Mouse (Mus musculus) kidney, postnatal 0 days (tissue): ENCODE measurements around the gene Dqx1. TPM values are rescaled to one million over a fixed set of nuclear protein-coding genes. Genes with fewer than 3 reads are reported as not detected.

Source experiments
- ATAC-seq: fragments of 200-750 bp; cut with Nextera tagmentation; replicated peaks from 2 replicates; pipeline ENCODE4 v1.8.0; 2017; ENCODE audit warnings: low read depth, moderate number of reproducible peaks, moderate TSS enrichment, moderate library complexity; ENCODE audit not compliant: low FRiP score
- DNase-seq: peaks from one replicate; pipeline ENCODE4 v3.0.0-alpha.2; 2016; ENCODE audit warnings: low spot score
- H3K27ac ChIP-seq: fragments of 300-500 bp; sonication (generic); 2 replicates; pipeline ENCODE4 v1.5.1; 2014; ENCODE audit warnings: mild to moderate bottlenecking
- H3K27me3 ChIP-seq: fragments of 300-500 bp; sonication (generic); 2 replicates; pipeline ENCODE4 v1.6.1; 2014; ENCODE audit warnings: low read length, mixed read lengths; ENCODE audit not compliant: insufficient read depth
- H3K36me3 ChIP-seq: fragments of 300-500 bp; sonication (generic); 2 replicates; pipeline ENCODE4 v1.6.1; 2014; ENCODE audit warnings: low read length, mixed read lengths; ENCODE audit not compliant: insufficient read depth
- H3K4me1 ChIP-seq: fragments of 300-500 bp; sonication (generic); replicated peaks from 2 replicates; pipeline ENCODE4 v1.6.1; 2014; ENCODE audit warnings: antibody characterized with exemption, low read length, mixed read lengths; ENCODE audit not compliant: insufficient read depth
- H3K4me2 ChIP-seq: fragments of 300-500 bp; sonication (generic); 2 replicates; pipeline ENCODE4 v1.6.1; 2014; ENCODE audit warnings: mild to moderate bottlenecking, low read length, moderate library complexity, mixed read lengths
- H3K4me3 ChIP-seq: fragments of 300-500 bp; sonication (generic); replicated peaks from 2 replicates; pipeline ENCODE4 v1.5.1; 2014; ENCODE audit warnings: low read depth, low read length
- H3K9ac ChIP-seq: fragments of 300-500 bp; sonication (generic); 2 replicates; pipeline ENCODE4 v1.6.1; 2014; ENCODE audit warnings: low read depth, low read length
- H3K9me3 ChIP-seq: fragments of 300-500 bp; sonication (generic); replicated peaks from 2 replicates; pipeline ENCODE4 v1.6.1; 2016; ENCODE audit warnings: low read length, inconsistent platforms, mixed read lengths
- CTCF ChIP-seq: IDR thresholded peaks from 2 replicates; pipeline ENCODE4 v1.5.1; 2016; ENCODE audit warnings: antibody characterized with exemption, low read depth, mild to moderate bottlenecking, moderate library complexity
- WGBS: fragments of 180-500 bp; shearing (Covaris S2); extraction: QIAGEN DNeasy Blood & Tissue Kit; methylation state at CpG from one replicate; pipeline ENCODE4 v1.1.7; 2014; 5-methylcytosine and 5-hydroxymethylcytosine counted together
- polyA plus RNA-seq: library from polyadenylated mRNA; unstranded; fragments of >200 nt; fragmentation: Nextera tagmentation; extraction: Ambion mirVana; gene quantifications from 2 replicates; pipeline ENCODE4 v1.2.1, GENCODE M21; 2015

Dqx1 gene
- polyA plus RNA-seq, 1 experiment from 2014 or later = 7.0 TPM

DNA sequence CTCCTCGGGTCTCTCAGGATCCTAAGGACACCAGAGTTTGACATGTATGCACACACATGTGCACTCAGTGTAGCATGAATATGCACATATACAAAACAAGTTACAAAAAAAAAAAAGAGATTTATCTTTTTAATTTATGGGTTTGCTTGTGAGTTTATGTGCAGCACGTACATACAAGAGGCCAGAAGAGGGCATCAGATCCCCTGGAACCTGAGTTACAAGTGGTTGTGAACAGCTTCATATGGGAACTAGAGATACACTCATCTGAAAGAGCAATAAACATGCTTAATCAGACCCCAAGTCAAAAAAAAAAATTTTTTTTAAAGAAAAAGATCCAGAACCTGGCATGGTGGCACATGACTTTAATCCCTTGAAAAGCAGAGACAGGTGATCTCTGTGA lies 17.3 kb downstream of the Dqx1 start:
- no peak overlapping the region for H3K4me2 ChIP-seq
- H3K4me3 ChIP-seq = no peak overlapping the region
- no peaks in the 10 kb centered on the region for H3K9me3 ChIP-seq
- ATAC-seq (no peak), DNase-seq (peak; percentile 40)
- no peaks in the 10 kb centered on the region for H3K36me3 ChIP-seq
- no peak overlapping the region for H3K27ac ChIP-seq
- peak; percentile 65 for TF ChIP-seq CTCF
- peaks cover 4% of the 10 kb centered on the region; the same call in 1 of the 2 replicates for H3K4me1 ChIP-seq
- no peak overlapping the region for H3K9ac ChIP-seq
- WGBS = 18% methylated on average over 2 of the region's 2 CpGs
- H3K27me3 ChIP-seq = peaks cover 37% of the 10 kb centered on the region

DNA sequence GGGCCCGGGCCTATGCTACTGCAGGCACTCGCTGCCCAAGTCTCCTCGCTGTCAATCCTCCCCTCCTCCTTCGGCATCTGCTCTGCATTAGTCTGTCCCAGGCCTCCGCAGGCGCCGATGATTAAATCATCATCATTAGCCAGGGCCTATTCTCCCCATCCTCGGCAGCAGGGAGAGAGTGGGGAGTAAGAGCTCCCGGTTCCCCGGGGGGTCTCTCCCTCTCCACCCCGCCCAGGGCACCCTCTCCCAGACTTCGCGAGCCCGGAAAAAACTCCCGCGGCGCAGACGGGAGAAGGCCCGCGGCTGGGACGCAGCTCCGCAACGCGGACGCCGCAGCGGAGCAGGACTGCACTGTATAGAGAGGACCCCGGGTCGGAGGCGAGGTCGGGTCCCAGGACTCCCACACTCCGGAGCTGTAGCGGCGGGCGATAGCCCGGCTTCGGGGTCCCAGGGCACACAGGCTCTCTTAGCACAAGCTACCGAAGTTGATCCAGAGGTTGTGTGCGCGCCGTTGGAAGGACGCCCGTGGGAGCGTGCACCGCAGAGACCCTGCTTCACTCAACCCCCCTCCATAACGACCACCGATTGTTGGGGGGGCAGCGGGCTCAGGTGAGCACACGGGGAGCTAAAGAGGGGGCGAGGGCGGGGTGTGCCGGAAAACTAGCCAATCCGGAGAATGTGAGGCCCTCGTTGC lies 20.1 kb downstream of the Dqx1 start, which contains the start of gene Pcgf1:
Gene Pcgf1 (plus strand): TSS at position 240 of the 694 bp plus-strand sequence.
- Histone ChIP-seq H3K27ac (peak within 1 kb of the TSS; percentile 87), H3K4me1 (0 out of 2 replicates have a peak, but pooled peaks cover 4% of the 10 kb centered on the region), H3K4me3 (peak within 1 kb of the TSS; percentile 66), H3K9me3 (no peaks in the 10 kb centered on the region), H3K9ac (peak within 1 kb of the TSS; percentile 76), H3K27me3 (peaks cover 13% of the 10 kb centered on the region; the same call in 1 of the 2 replicates), H3K36me3 (peaks cover 4% of the 10 kb centered on the region; the same call in 1 of the 2 replicates), H3K4me2 (peak within 1 kb of the TSS; percentile 98)
- TF ChIP-seq CTCF = no peak
- ATAC-seq (peak; percentile 53), DNase-seq (peak; percentile 39)
- WGBS = under 1% methylated on average over 54 of the region's 54 CpGs

DNA sequence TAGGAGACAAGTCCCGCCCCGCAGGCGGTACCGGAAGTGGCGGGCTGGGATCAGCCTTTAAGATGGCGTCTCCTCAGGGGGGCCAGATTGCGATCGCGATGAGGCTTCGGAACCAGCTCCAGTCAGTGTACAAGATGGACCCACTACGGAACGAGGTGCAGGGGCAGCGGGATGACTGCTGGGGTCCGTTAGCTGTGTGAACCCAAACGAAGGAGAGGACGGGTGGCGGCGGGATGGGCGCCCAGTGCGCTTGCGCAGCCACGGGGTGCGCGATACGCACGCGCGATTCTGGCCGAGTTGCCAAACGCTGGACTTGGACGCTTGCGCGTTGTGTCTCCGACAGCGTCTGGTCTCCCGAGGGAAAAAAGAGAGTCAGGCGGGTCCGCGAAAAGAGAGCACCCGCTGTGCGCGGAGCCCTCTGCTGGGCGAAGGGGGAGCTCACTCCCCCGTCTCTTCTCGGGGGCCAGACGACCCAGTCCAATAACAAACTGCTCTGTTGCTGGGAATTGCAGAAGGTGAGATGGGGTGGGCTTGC lies 20.7 kb downstream of the Dqx1 start:
- WGBS = under 1% methylated on average over 46 of the region's 46 CpGs
- peaks cover 4% of the 10 kb centered on the region; the same call in 1 of the 2 replicates for H3K36me3 ChIP-seq
- H3K4me3 ChIP-seq = peak overlapping the region; percentile 66
- H3K27me3 ChIP-seq = peaks cover 12% of the 10 kb centered on the region; the same call in 1 of the 2 replicates
- TF ChIP-seq CTCF = peak; percentile 72
- H3K9ac ChIP-seq = peak overlapping the region; percentile 76
- DNase-seq (peak; percentile 96), ATAC-seq (peak; percentile 91)
- 0 out of 2 replicates have a peak, but pooled peaks cover 4% of the 10 kb centered on the region for H3K4me1 ChIP-seq
- no peaks in the 10 kb centered on the region for H3K9me3 ChIP-seq
- H3K27ac ChIP-seq = peak overlapping the region; percentile 87
- peak overlapping the region; percentile 98 for H3K4me2 ChIP-seq

DNA sequence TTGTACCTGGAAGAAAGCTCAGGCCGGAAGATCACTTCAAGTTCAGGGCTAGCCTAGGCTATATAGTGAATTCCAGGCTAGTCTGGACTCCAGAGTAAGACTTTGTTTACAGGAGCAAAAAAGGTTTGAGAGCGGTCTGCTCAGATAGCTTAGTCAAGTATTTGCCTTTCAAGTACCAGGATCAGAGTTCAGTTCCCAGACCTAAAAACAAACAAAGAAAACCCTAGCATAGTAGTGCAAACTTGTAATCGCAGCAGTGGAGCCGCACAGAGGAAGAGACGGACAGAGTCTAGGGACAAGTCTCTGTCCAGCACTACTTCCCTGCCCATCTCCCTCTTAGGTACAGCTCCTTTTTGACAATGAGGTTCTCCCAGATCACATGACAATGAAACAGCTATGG lies 22.6 kb downstream of the Dqx1 start:
- Histone ChIP-seq H3K27ac (no peak overlapping the region), H3K4me1 (0 out of 2 replicates have a peak, but pooled peaks cover 4% of the 10 kb centered on the region), H3K36me3 (peaks cover 4% of the 10 kb centered on the region; the same call in 1 of the 2 replicates), H3K9ac (no peak overlapping the region), H3K9me3 (no peaks in the 10 kb centered on the region), H3K4me3 (no peak overlapping the region), H3K27me3 (no peaks in the 10 kb centered on the region), H3K4me2 (no peak overlapping the region)
- 94% methylated on average over 5 of the region's 5 CpGs for WGBS
- DNase-seq (no peak), ATAC-seq (no peak)
- no peak for TF ChIP-seq CTCF

- no peaks in the 10 kb centered on the region for H3K9me3 ChIP-seq
- TF ChIP-seq CTCF = no peak
- no peak overlapping the region for H3K4me3 ChIP-seq
- H3K27ac ChIP-seq = no peak overlapping the region
- DNase-seq (no peak), ATAC-seq (no peak)
- H3K9ac ChIP-seq = no peak overlapping the region
- H3K4me1 ChIP-seq = peaks cover 15% of the 10 kb centered on the region
- H3K4me2 ChIP-seq = no peak overlapping the region
- H3K27me3 ChIP-seq = peaks cover 14% of the 10 kb centered on the region; the same call in 1 of the 2 replicates
- WGBS = 32% methylated on average over 5 of the region's 5 CpGs
- peaks cover 4% of the 10 kb centered on the region; the same call in 1 of the 2 replicates for H3K36me3 ChIP-seq
Observed at GRCm38 (mm10) chr6:83083497-83083896, 25.9 kb downstream of the Dqx1 start.

- ATAC-seq (no peak), DNase-seq (peak; percentile 39)
- WGBS = 15% methylated on average over 6 of the region's 6 CpGs
- Histone ChIP-seq H3K9ac (no peak overlapping the region), H3K4me3 (no peak overlapping the region), H3K36me3 (peaks cover 4% of the 10 kb centered on the region; the same call in 1 of the 2 replicates), H3K4me2 (peak overlapping the region; percentile 18; the same call in 1 of the 2 replicates), H3K27ac (no peak overlapping the region), H3K27me3 (peaks cover 20% of the 10 kb centered on the region; the same call in 1 of the 2 replicates), H3K4me1 (peaks cover 11% of the 10 kb centered on the region), H3K9me3 (no peaks in the 10 kb centered on the region)
- no peak for TF ChIP-seq CTCF
Observed at GRCm38 (mm10) chr6:83084477-83084876, 26.8 kb downstream of the Dqx1 start.
